Mouse (Mus musculus) CH12F3 (cell line): ENCODE data around the gene E2f7.

Experiments
- in situ Hi-C: fragments of 300-500 bp; cut with MboI; formaldehyde crosslinking; loops from 2 replicates; pipeline ENCODE4 v1.14.3; 2020; ENCODE audit warnings: low sequenced_read_pairs

E2f7 gene

DNA sequence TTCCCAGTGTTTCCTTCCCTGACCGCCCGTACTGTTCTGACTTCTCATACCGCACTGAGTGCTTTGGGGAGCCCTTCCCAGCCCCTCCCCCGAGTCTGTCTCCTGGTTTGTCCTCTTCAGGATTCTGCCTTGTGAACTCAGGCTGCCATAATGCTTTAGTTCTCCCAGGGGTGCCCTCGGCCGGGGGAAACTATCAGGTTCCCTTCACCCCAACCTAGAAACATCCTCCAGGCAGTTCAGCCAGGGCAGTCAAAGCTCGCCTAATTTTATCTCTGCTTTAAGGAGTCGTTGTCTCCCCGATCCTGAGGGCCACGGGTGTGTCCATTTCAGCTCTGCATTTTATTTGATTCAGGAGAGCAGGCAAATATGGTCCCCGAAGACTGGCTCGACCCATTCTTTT lies 28.0 kb downstream of the E2f7 start:
- in situ Hi-C loops: no loop called here

DNA sequence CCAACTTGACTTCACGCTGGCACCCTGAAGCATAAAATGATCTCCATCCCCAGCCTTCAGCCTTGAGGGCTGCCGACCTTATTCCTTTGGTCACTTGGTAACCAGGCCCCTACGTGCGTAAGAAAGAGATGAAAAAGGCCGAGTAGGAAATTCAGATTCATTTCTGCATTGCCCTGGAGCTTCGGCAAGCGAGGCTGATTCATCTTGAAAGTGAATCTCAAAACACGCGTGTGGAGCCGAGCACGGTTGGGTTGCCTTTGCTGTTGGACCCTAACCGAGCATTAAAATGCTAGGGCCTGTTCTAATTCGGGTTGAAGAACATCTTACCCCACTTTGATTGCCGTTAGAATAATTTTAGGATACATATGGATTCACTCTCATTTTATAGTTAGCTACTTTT lies 28.6 kb downstream of the E2f7 start:
- in situ Hi-C loops: no loop called here

DNA sequence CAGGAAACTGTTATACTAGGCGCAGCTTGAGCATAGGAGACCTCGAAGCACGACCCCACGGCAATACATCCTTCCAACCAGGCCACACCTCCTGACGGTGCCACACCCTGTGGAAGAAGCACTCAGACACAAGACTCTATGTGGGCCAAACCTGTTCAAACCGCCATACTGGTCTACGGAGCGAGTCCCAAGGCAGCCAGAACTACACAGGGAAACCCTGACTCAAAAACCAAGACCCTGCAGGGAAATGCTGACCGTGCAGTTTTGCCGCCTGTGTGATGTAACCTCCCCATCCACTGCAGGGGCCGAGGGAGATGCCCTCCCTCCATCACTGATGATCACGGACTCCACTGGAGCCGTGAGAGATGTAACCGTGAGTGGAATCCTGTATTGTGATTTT lies 36.5 kb downstream of the E2f7 start:
- in situ Hi-C loops: loop anchor here (25.0 kb wide), 1 partner anchor 306 kb away; no protein-coding TSS in a partner anchor

DNA sequence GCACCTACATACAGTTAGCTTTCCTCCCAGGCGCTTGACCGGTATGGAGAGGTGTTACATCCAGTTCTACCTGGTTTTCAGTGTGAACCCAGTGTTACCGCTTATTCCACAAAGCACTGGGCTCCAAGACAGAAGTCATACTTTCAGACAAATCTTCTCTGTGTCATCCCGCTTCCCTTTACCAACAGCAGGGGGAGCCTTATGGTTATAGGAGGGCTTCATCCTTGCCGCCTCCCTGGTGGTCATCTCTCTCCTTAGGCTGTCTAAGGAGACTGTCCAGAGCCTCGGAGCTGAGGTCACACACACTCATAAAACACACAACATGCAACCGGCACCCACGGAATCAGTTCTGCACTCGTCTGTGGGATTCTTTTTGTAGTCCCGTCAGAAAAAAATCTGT lies 37.4 kb downstream of the E2f7 start:
- in situ Hi-C loops: loop anchor here (25.0 kb wide), 1 partner anchor 305 kb away; no protein-coding TSS in a partner anchor

DNA sequence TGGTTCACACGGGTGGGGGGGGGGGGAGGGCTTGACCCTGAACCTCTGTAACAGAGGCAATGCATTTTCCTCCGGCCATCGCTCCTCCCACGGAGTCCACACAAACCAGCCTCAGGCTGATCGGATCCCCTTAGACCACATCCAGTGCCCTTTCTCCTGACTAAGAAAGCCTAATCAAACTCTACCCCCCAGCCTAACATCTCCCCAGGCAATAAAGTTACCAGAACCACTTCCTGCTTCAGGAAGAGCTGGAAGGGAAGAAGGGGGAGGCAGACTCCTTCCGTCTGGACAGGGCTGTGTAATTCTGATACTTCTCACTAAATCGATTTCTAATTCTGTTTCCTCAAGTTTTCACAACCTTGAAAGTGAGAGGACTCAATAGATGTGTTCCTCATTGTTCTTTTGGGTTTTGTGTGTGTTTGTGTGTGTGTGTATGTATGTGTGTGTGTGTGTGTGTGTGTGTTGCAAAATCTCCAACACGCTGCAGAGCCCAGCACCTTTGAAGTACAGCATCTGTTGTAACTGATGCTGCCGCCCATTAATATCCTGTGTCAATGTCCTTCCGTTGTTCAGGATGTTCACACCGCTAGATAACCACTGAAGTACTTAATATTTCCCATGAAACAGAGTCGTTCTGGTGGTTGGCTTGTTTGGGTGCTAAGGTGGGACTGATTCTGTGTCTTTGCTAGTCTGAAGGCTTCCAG lies 43.0 kb downstream of the E2f7 start:
- in situ Hi-C loops: loop anchor here (25.0 kb wide), 1 partner anchor 299 kb away; no protein-coding TSS in a partner anchor

DNA sequence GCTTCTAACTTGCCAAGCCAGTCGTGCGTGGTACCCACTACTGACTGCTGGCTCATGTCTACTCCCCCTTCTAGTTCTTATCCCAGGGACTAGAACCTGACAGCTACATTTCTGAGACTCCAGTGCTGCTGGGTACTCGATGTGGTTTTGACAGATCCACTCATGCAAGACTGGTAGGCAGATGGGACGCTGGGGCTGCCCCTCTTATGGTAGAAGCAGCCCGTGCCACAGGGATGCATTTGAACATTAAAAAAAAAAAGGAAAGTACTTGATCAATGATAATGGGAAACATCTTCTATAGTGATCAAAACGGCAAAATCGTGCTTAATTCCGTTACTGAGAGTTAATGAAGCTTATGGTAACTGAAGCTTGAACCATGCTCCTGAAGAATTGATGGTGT lies 44.4 kb downstream of the E2f7 start:
- in situ Hi-C loops: loop anchor here (10.0 to 25.0 kb wide), 2 partner anchors 185 to 298 kb away; no protein-coding TSS in a partner anchor

DNA sequence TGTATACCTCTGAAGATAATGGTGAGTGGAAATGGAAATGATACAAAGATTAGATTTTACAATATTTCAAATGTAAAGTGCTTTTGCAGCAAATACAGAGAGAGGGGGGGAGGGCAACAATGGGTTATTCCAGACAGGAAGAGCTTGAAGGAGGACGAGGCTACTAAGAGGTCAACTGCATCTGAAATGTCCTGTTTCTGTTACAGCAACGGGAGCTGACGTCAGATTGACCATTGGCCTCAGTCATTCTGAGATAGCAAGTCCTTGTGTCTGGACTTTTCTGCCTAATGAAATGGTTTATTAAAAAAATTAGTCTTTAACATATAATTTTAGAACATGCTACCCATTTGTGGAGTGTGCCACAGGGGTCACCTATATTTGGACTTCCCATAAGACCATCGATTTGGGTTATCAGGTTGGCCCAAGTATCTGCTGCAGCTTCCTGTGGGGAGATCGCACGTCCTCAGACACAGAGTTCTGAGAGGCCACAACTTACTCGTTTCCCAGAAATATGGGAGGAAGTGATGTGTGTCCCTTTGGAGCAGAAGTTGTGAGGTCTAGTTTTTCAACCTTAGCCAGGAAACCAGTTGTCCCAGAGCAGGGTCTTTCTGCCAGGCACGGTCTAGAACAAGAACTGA lies 48.0 kb downstream of the E2f7 start:
- in situ Hi-C loops: loop anchor here (10.0 to 25.0 kb wide), 2 partner anchors 182 to 294 kb away; no protein-coding TSS in a partner anchor

DNA sequence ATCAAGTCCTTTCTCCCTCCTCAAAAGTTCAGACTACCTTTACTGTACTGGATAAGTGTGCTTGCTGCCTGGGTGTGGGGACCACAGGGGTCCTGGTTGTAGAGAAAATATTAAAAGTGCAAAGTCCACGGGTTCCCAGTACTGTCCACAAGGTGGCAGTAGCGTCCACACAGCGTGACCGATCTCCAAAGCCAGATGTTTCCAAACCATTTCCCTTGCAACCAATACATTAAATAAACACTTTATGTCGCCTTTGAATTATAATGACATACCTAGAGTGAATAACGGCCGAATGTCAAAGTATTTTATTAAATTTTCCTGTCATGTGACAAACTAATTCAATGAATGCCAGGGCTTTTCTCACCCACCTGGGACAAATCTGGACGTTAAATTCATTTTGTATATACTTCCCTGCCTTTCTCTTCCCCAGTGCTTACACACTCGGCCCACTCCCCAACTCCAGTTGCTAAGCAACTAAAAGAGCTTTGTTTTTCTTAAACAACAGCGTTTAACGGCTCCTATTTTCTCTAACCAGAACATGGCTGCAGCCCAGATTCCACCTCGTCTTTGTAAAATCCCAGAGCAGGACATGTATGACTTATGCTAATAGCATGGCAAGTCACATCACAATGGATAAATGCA lies 49.4 kb downstream of the E2f7 start:
- in situ Hi-C loops: loop anchor here (10.0 to 25.0 kb wide), 2 partner anchors 180 to 293 kb away; no protein-coding TSS in a partner anchor

DNA sequence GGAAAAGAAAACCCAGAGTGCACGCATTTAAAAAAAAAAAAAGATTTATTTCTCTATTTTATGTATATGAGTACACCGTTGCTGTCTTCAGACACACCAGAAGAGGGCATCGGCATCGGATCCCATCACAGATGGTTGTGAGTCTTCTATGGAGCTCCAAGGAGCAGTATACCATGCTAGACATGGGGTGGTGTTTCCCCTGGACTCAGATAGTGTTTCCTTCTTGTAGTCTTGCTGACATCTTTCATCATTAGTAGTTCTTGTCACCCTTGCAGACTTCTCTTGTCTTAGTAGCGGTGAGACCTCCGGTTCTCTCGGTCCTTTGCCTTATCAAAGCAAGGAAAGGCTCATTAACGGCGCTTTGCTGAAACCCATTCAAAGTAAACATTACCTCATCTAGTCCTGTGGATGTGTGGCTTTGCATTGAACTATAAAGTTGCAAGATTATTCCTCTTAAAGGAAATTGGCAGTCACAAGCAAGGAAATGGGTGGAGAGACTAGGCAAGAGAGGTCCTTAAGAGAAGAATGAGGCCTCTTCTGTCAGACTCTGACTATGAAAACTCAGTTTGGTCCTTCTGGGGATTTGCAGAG lies 50.1 kb downstream of the E2f7 start:
- in situ Hi-C loops: loop anchor here (10.0 to 25.0 kb wide), 2 partner anchors 180 to 292 kb away; no protein-coding TSS in a partner anchor

DNA sequence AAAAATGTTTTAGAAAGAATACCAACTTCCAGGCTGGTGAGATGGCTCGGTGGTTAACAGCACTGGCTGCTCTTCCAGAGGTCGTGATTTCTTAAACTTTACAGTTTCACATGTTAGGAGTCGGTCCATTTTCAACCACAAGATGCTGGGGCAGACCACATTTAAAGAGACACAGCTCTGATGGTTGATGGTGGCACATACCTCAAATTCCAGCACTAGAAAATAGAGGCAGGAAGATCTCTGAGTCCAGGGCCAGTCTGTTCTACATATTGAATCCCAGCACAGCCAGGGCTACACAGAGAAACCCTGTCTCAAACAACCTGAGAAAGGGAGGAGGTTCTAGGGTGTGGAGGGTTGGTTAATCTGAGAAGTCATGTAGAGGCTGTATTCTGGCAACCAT lies 56.1 kb downstream of the E2f7 start:
- in situ Hi-C loops: no loop called here

DNA sequence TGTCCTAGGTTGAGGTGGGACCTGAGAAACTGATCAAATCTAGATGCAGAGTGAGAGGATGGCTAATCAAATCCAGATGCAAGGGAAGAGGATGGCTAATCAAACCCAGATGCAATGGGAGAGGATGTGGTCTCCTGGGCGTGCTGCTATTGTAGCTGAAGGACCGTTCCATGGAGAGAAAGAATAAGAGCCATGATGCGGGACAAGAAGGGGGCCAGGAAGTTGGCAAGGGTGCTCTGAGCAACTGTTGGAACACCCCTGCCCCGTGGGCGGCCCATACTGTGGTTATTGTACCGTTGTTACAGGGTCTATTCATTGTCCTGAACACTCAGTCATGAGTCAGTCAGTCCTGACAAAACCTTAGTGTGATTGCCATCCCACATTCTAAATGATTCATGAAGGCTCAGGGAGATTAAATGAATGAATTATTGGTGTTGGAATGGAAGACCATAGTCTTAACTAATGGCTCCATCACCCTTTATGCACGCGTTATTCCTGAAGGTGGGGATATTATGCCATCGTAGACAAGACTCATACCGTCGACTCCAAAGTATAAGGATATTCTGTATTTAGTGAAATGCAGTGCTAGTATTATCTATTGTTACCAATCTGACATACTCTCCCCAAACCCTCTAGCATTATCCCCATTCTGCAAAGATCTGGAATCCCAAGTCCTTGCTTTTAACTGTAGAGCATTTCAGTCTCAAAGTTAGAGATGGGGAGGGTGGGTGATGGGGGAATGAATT lies 59.2 kb downstream of the E2f7 start:
- in situ Hi-C loops: no loop called here

DNA sequence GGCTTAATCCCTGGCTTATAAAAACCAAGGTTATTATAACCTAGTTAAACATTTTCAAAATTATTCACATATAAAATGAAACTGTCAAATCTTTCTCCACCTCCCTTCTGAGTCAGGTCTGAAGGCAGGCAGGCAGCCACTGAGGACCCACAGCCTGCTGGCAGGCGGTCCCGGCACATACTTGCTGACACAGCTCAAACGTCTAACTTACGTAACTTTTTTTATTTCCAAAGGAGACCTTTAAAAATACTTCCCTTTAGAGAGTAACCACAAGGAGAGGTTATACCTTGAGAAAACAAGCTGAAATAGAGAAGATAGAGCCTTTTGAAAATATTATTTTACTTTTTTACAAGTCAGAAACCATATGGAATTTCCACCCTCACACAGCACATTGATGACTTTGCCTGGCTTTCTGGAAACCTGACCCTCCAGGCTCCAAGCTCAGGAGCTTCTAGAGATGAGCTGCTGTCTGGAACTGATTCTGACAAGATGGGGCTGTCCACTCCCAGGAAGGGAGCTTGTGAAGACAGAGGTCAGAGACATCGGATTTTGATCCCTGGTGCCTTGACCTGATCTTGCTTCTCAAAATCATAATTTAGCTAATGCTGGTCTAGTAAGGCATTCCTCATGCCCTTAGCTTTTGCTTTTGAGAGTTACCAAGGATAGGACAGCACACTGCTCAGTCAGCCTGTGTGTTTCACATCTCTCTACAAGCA lies 59.9 kb downstream of the E2f7 start:
- in situ Hi-C loops: no loop called here

DNA sequence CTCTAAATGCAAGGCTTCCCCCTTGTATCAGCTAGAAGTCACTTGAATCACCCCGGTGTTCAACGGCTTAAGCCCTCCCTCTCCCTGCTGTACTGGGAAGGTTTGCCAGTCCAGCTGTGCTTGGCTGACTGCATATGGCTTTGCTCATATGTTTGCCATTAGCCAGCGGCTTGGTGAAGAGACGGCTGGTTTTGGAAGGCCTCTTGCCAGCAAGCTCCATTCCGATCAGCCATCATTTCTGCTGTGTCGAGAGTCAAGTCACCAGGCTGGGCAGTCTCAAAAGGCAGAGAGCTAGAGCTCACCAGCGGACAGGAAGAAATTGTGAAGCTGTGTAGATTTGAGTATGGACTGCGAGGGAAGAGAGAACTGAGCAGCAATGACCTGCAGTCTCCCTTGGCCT lies 61.2 kb downstream of the E2f7 start:
- in situ Hi-C loops: no loop called here

DNA sequence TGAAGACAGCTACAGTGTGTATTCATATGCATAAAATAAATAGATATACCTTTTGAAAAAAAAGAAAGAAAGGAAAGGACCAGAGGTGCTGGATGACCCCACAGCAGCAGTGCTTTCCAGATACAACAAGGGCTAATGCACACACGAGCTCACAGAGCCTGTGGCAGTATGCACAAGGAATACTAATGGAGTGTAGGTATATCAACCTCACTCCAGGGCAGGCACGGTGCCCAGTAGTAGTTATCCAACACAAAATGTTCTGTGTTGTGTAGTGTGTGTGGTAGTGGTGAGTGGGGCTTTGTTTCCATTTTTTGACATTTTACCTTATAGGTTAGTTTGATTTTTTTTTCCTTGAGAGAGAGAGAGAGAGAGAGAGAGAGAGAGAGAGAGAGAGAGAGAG lies 65.3 kb downstream of the E2f7 start:
- in situ Hi-C loops: no loop called here

DNA sequence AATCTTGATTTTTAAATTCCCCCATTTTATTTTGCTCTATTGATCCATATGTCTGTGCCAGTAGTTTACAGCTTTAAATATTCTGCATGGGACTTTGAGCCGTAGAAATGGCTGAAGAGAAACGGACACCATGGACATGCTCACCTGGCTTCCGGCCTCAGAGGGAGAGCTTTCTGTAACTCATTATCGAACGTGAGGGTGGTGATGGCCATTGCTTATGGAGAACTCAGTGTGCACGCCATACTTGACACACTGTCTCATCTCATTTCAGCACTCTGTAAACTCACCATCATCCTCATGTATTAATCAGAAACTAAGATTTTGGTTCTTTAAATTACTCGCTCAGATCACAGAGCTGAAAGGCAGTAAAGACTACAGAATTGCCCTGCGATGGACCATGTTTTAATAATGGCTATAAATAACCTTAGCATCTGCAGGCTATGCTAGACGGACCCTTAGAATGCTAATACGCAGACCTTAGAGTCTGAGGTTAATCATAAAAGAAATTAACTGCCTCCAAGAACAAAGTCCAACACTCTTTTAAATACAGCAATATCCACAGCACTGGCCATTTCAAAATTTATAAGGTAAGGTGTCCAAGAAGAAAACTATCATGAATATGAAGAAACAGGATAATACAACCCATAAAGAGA lies 66.1 kb downstream of the E2f7 start:
- in situ Hi-C loops: no loop called here

DNA sequence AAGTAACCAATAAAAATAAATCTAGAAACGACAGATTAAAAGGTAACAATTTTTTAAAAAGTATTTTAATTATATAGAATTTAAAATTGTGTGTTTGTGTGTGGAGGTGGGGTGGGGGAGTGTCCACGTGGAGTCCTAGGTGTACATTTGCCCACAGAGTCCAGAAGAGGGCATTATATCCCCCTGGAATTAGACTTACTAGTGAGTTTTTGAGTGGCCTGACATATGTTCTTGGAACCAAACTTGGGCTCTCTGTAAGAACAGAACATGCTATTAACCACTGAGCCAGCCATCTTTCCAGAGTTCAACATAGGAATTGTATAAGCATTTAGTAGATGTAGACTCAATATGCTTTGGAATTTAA lies 66.6 kb downstream of the E2f7 start:
- in situ Hi-C loops: no loop called here

DNA sequence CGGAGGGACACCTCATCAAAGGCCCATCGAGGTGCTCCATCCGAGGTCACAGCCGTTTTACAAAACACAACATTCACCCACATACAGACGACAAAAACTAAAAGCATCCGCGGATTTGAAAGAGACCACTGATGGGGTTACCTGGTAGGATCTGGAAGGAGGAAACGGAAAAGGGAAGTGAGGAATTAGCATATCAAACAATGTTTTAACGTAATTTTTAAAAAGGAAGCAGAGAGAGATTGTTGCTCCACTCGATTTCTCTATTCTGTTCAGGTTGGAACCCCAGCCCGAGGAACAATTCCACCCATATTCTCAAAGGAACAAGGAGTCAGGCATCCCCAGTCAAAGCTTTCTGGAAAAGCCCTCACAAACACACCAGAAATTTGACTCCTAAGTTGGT lies 75.9 kb downstream of the E2f7 start:
- in situ Hi-C loops: no loop called here

DNA sequence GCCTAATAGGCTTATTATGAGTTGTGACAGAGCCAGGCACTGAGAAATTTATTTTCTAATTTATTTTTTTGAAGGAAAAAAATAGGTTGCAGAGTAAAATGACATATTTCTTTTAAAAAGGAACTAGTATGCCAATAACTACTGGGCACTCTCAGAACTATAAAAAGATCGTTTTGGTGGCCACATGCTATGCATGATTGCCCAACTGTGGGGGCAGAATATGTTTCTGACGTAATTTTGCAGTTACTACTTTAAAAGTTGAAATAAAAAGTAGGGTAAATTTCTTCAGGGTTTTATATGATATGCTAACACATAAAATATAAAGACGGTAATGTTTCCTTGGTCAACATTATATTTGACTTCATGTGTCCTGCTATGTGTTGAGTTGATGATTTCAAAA lies 76.5 kb downstream of the E2f7 start:
- in situ Hi-C loops: no loop called here

DNA sequence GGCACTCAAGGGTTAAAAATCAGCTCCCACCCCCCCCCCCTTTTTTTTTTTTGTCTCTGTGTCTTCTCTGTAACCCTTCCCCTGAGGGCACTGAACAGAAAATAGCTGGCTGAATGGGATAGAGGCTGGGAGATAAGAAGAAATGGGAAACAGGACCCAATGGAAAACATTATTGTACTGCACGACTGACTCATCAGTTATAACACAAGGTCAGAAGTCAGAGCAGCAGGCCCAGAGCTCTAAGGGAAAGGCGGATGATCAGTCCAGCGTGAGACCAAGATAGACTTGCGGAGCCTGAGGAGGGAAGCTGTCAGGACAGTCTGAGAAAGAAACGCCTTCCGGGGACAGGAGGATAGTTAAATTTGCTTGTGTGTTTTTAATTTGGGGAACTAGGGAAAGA lies 87.1 kb downstream of the E2f7 start:
- in situ Hi-C loops: no loop called here
